Mouse (Mus musculus) liver, embryonic 13.5 days (tissue): ENCODE measurements around the gene Myocos. TPM values are rescaled to one million over a fixed set of nuclear protein-coding genes. Genes with fewer than 3 reads are reported as not detected.
"Not testable (repeated sequence)": the region's sequence is repeated elsewhere in the genome, so short reads cannot be mapped to it uniquely, and the experiment has no call there.

ENCODE experiments used
- ATAC-seq: fragments of 200-750 bp; cut with Nextera tagmentation; 2 replicates; pipeline ENCODE4 v1.8.0; 2017; ENCODE audit warnings: low read depth, mild to moderate bottlenecking, moderate number of reproducible peaks, moderate library complexity
- DNase-seq: peaks from one replicate; pipeline ENCODE4 v3.0.0; 2022
- H3K27ac ChIP-seq: fragments of 300-500 bp; sonication (generic); 2 replicates; pipeline ENCODE4 v1.5.1; 2015; ENCODE audit warnings: moderate library complexity, mild to moderate bottlenecking, inconsistent platforms
- H3K27me3 ChIP-seq: fragments of 300-500 bp; sonication (generic); 2 replicates; pipeline ENCODE4 v1.6.1; 2015; ENCODE audit warnings: mild to moderate bottlenecking, inconsistent platforms
- H3K36me3 ChIP-seq: fragments of 300-500 bp; sonication (generic); 2 replicates; pipeline ENCODE4 v1.6.1; 2015; ENCODE audit warnings: mild to moderate bottlenecking, inconsistent platforms
- H3K4me1 ChIP-seq: fragments of 300-500 bp; sonication (generic); replicated peaks from 2 replicates; pipeline ENCODE4 v1.6.1; 2015; ENCODE audit warnings: inconsistent platforms
- H3K4me2 ChIP-seq: fragments of 300-500 bp; sonication (generic); 2 replicates; pipeline ENCODE4 v1.6.1; 2015; ENCODE audit warnings: inconsistent platforms, mild to moderate bottlenecking, moderate library complexity
- H3K4me3 ChIP-seq: fragments of 300-500 bp; sonication (generic); replicated peaks from 2 replicates; pipeline ENCODE4 v1.5.1; 2015; ENCODE audit warnings: mild to moderate bottlenecking, inconsistent platforms
- H3K9ac ChIP-seq: fragments of 300-500 bp; sonication (generic); 2 replicates; pipeline ENCODE4 v1.6.1; 2015; ENCODE audit warnings: mild to moderate bottlenecking, inconsistent platforms
- H3K9me3 ChIP-seq: fragments of 300-500 bp; sonication (generic); replicated peaks from 2 replicates; pipeline ENCODE4 v1.6.1; 2016; ENCODE audit warnings: inconsistent platforms
- WGBS: fragments of 180-500 bp; shearing (Covaris S2); methylation state at CpG from one replicate; pipeline ENCODE4 v1.1.7; 2015; ENCODE audit not compliant: insufficient replicate concordance; 5-methylcytosine and 5-hydroxymethylcytosine counted together
- polyA plus RNA-seq: library from polyadenylated mRNA; unstranded; fragments of >200 nt; fragmentation: Nextera tagmentation; extraction: Ambion mirVana; gene quantifications from 2 replicates; pipeline ENCODE4 v1.2.1, GENCODE M21; 2015

Myocos gene
- polyA plus RNA-seq, 1 experiment from 2014 or later: not detected

DNA sequence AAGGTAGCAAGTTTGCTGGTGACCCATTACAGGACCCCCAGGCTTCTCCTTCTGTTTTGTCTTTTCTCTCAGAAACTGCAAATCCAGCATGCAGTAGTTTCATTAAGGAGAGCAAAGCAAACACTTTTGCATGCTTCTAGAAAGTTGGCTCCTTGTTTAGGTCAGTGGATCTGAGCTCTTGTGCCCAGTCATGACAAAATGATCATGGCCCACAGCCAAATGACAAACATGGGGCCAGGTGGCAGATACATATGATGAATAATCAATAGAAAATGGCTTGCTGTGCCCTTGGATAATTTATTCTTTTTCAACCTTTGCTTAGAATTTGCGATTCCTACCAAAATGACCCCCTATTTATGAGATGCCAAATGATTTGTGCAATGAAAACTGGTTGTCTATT is 18.2 kb downstream of the Myocos start:
- no peak overlapping the region for H3K4me2 ChIP-seq
- no peak overlapping the region for H3K4me3 ChIP-seq
- no peak overlapping the region for H3K9ac ChIP-seq
- no peaks in the 10 kb centered on the region for H3K27me3 ChIP-seq
- H3K36me3 ChIP-seq: no peaks in the 10 kb centered on the region
- ATAC-seq (no peak), DNase-seq (no peak)
- no peak overlapping the region for H3K27ac ChIP-seq
- no peaks in the 10 kb centered on the region for H3K9me3 ChIP-seq
- WGBS: 65% methylated on average over 1 of the region's 1 CpGs
- no peaks in the 10 kb centered on the region for H3K4me1 ChIP-seq

- no peak within 1 kb of the TSS for H3K4me3 ChIP-seq
- no peaks in the 10 kb centered on the region for H3K27me3 ChIP-seq
- H3K4me1 ChIP-seq: no peaks in the 10 kb centered on the region
- no peak within 1 kb of the TSS for H3K27ac ChIP-seq
- H3K9ac ChIP-seq: no peak within 1 kb of the TSS
- ATAC-seq: no peak
- H3K36me3 ChIP-seq: no peaks in the 10 kb centered on the region
- no peak for DNase-seq
- no peaks in the 10 kb centered on the region for H3K9me3 ChIP-seq
- WGBS: 61% methylated on average over 10 of the region's 10 CpGs
- no peak within 1 kb of the TSS for H3K4me2 ChIP-seq
Observed at GRCm38 (mm10) chr1:162639051-162639750, 18.8 kb downstream of the Myocos start, which contains the start of gene Myoc. Gene Myoc (plus strand): TSS chr1:162639155.

DNA sequence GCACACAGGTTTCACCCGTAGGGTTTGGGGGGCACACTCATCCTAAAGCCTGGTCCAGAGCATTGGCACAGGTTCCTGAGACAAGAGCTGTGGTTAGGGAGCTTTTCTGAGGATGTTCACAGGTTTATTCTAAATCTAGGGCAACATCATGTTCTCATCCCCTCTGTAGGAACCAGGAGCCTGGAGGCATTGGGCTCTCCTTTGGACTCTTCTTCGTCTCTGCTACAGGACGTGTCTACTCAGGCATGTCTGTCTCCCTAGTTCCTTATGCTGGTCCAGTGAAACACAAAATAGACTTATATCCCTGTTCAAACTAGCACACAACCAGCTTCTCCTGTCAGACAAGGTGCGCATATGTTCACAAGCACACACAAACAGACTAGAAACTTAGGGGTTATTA is 19.5 kb downstream of the Myocos start:
- DNase-seq (no peak), ATAC-seq (no peak)
- Histone ChIP-seq H3K27ac (no peak overlapping the region), H3K27me3 (no peaks in the 10 kb centered on the region), H3K4me1 (no peaks in the 10 kb centered on the region), H3K4me3 (no peak overlapping the region), H3K9ac (no peak overlapping the region), H3K36me3 (no peaks in the 10 kb centered on the region), H3K9me3 (no peaks in the 10 kb centered on the region), H3K4me2 (no peak overlapping the region)
- 76% methylated on average over 4 of the region's 4 CpGs for WGBS

- no peak overlapping the region for H3K27ac ChIP-seq
- H3K4me1 ChIP-seq: no peaks in the 10 kb centered on the region
- WGBS: 54% methylated on average over 3 of the region's 3 CpGs
- no peak overlapping the region for H3K4me3 ChIP-seq
- H3K9me3 ChIP-seq: no peaks in the 10 kb centered on the region
- no peak overlapping the region for H3K4me2 ChIP-seq
- DNase-seq: no peak
- no peaks in the 10 kb centered on the region for H3K27me3 ChIP-seq
- H3K36me3 ChIP-seq: no peaks in the 10 kb centered on the region
- no peak overlapping the region for H3K9ac ChIP-seq
- no peak for ATAC-seq
Observed at GRCm38 (mm10) chr1:162636516-162636915, 21.5 kb downstream of the Myocos start.

GRCm38 (mm10) chr1:162635291-162635931 is 22.6 kb downstream of the Myocos start:
- H3K9ac ChIP-seq, H3K36me3 ChIP-seq, H3K9me3 ChIP-seq, H3K27ac ChIP-seq, H3K4me3 ChIP-seq, H3K4me1 ChIP-seq, DNase-seq, ATAC-seq, H3K27me3 ChIP-seq, H3K4me2 ChIP-seq: not testable (repeated sequence)
- 47% methylated on average over 1 of the region's 1 CpGs for WGBS

DNA sequence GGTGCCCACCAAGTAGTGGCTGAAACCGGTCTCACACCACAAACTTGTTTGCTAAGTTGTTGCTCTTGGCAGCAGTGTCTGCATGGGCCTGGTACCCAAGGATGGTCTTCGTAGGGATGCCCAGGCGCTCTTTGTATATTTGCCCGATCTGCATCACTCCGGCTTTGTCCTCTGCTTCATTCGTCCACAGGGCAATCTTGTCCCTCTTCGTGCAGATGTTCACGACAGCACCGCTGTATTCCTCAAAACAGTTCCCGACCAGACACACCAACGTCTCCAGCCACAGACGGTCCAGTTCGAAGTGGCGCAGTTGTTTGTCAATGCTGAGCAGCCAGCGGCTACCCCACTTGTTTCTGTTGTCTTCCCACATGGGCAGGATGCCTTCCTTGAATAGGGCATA is 29.7 kb downstream of the Myocos start:
- not testable (repeated sequence) for H3K9ac ChIP-seq, ATAC-seq, H3K27me3 ChIP-seq, H3K4me1 ChIP-seq, H3K4me2 ChIP-seq, H3K9me3 ChIP-seq, H3K27ac ChIP-seq, DNase-seq, H3K36me3 ChIP-seq, H3K4me3 ChIP-seq
- WGBS: 80% methylated on average over 15 of the region's 15 CpGs

DNA sequence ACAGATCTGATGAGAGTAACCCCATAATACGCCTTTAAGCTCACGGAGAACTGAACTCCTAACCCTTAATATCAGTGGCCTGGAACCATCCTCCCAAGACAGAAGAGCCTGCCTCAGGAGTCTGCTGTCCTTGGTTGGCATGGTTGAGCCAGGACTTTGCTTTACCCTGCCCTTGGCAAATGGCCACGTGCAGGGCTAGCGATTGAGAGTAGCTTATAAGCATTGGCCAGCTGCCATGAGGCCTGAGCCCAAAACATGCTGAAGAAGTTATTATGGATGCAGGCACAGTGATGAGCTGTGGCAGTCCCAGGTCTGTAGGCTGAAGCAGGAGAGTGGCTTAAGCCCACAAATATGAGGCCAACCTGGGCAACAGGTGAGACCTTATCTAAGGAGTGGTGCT is 30.2 kb downstream of the Myocos start:
- DNase-seq, H3K9ac ChIP-seq, H3K27ac ChIP-seq, H3K4me3 ChIP-seq, H3K4me1 ChIP-seq, H3K9me3 ChIP-seq, ATAC-seq, H3K4me2 ChIP-seq, H3K36me3 ChIP-seq, H3K27me3 ChIP-seq: not testable (repeated sequence)
- 79% methylated on average over 4 of the region's 4 CpGs for WGBS

DNA sequence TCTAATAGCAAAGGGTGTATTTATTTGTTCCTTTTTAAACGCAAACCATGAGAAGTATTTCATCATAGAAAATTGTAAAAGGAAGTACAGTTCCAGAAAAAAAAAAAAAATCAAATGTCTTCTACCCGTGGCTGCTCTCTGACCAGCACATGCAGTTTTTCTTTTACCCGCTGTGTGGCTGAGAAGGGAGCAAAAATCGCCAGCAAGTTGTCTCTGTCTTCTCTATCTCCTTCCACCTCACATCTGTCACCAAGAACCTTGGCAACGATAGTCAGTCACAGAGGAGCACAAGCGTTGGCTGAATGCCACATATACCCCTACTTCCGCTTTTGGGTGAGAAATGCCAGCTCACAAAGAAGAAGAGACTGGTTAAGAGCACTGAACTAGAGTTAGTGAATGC is 32.8 kb downstream of the Myocos start:
- no peak overlapping the region for H3K9ac ChIP-seq
- no peak overlapping the region for H3K27ac ChIP-seq
- no peaks in the 10 kb centered on the region for H3K9me3 ChIP-seq
- no peaks in the 10 kb centered on the region for H3K4me1 ChIP-seq
- no peaks in the 10 kb centered on the region for H3K27me3 ChIP-seq
- 32% methylated on average over 7 of the region's 7 CpGs for WGBS
- no peak overlapping the region for H3K4me3 ChIP-seq
- DNase-seq: no peak
- no peaks in the 10 kb centered on the region for H3K36me3 ChIP-seq
- no peak for ATAC-seq
- H3K4me2 ChIP-seq: no peak overlapping the region

- H3K27me3 ChIP-seq: no peaks in the 10 kb centered on the region
- ATAC-seq: no peak
- H3K9me3 ChIP-seq: no peaks in the 10 kb centered on the region
- H3K27ac ChIP-seq: no peak overlapping the region
- no peaks in the 10 kb centered on the region for H3K36me3 ChIP-seq
- no peak overlapping the region for H3K4me2 ChIP-seq
- no peaks in the 10 kb centered on the region for H3K4me1 ChIP-seq
- WGBS: 12% methylated on average over 4 of the region's 4 CpGs
- no peak for DNase-seq
- H3K9ac ChIP-seq: no peak overlapping the region
- no peak overlapping the region for H3K4me3 ChIP-seq
Observed at GRCm38 (mm10) chr1:162623895-162624294, 34.1 kb downstream of the Myocos start.

DNA sequence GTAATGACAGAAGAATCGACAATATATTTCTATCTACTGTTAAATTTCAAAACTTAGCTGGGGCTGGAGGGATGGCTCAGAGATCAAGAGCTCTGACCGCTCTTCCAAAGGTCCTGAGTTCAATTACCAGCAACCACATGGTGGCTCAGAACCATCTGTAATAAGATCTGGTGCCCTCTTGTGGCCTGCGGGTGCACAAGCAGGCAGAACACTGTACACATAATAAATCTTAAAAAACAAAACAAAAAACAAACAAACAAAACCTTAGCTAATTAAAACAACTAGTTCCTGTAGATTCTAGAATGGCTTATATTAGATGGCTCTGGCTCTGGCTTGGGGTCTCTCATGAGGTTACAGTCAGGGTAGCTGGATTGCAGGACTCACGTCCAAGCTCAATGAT is 37.5 kb downstream of the Myocos start:
- no peak overlapping the region for H3K9ac ChIP-seq
- DNase-seq (no peak), ATAC-seq (no peak)
- no peak overlapping the region for H3K4me3 ChIP-seq
- 57% methylated on average over 4 of the region's 4 CpGs for WGBS
- no peaks in the 10 kb centered on the region for H3K9me3 ChIP-seq
- no peak overlapping the region for H3K27ac ChIP-seq
- H3K27me3 ChIP-seq: no peaks in the 10 kb centered on the region
- no peaks in the 10 kb centered on the region for H3K4me1 ChIP-seq
- H3K36me3 ChIP-seq: no peaks in the 10 kb centered on the region
- H3K4me2 ChIP-seq: no peak overlapping the region

GRCm38 (mm10) chr1:162615511-162615910 is 42.5 kb downstream of the Myocos start:
- H3K27me3 ChIP-seq: no peaks in the 10 kb centered on the region
- H3K27ac ChIP-seq: no peak overlapping the region
- WGBS: 54% methylated on average over 1 of the region's 1 CpGs
- H3K9me3 ChIP-seq: no peaks in the 10 kb centered on the region
- H3K4me1 ChIP-seq: no peaks in the 10 kb centered on the region
- no peak for ATAC-seq
- no peak for DNase-seq
- H3K4me3 ChIP-seq: no peak overlapping the region
- no peaks in the 10 kb centered on the region for H3K36me3 ChIP-seq
- H3K9ac ChIP-seq: no peak overlapping the region
- no peak overlapping the region for H3K4me2 ChIP-seq

- Histone ChIP-seq H3K27me3 (no peaks in the 10 kb centered on the region), H3K9ac (no peak overlapping the region), H3K36me3 (no peaks in the 10 kb centered on the region), H3K27ac (no peak overlapping the region), H3K4me2 (no peak overlapping the region), H3K4me3 (no peak overlapping the region), H3K4me1 (no peaks in the 10 kb centered on the region), H3K9me3 (no peaks in the 10 kb centered on the region)
- DNase-seq (no peak), ATAC-seq (no peak)
- WGBS: 61% methylated on average over 4 of the region's 4 CpGs
Observed at GRCm38 (mm10) chr1:162611191-162611590, 46.8 kb downstream of the Myocos start.
